Mouse (Mus musculus): ENCODE measurements at regions not wholly inside any gene's neighbourhood (a gene's known extent, or its start where the extent isn't known, plus 50 kb on each side); places are given as distances from the start of the nearest gene placed in this dataset.

DNA sequence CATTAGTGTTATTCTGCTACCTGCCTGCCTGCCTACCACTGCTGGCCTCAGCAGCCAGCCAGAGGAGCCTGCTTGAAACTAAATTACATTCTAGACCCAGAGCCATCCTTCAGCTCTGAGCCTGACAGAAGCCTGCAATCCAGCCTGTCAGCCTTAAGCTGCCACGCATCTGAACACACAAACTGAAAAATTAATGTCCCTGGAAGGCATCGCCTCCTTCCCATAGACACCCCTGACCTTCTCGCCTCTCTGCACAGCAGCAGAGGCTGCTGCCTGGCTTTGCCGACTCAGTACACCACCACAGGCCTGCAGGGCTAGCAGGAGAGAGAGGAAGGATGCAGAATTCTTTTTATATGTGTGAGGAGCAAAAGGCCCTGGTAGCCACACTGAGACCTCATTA is 502.9 kb upstream of the Kdm8 start:
- WGBS: 78% methylated on average over 4 of the region's 4 CpGs
- Histone ChIP-seq H3K36me3 (no peaks in the 10 kb centered on the region), H3K4me1 (no peaks in the 10 kb centered on the region), H3K27ac (no peak overlapping the region), H3K4me3 (no peak overlapping the region), H3K9ac (no peak overlapping the region), H3K27me3 (no peaks in the 10 kb centered on the region), H3K9me3 (no peaks in the 10 kb centered on the region), H3K4me2 (no peak overlapping the region)
- no peak for ATAC-seq (ENCODE audit: insufficient number of reproducible peaks, insufficient read depth, low FRiP score, low TSS enrichment, low read depth)

- no peak for ATAC-seq (ENCODE audit: insufficient number of reproducible peaks, insufficient read depth, low FRiP score, low TSS enrichment, low read depth)
- no peak overlapping the region for H3K27ac ChIP-seq
- H3K36me3 ChIP-seq: no peaks in the 10 kb centered on the region
- H3K9ac ChIP-seq: no peak overlapping the region
- H3K4me1 ChIP-seq: no peaks in the 10 kb centered on the region
- no peaks in the 10 kb centered on the region for H3K27me3 ChIP-seq
- 56% methylated on average over 1 of the region's 1 CpGs for WGBS
- H3K4me2 ChIP-seq: no peak overlapping the region
- H3K4me3 ChIP-seq: no peak overlapping the region
- H3K9me3 ChIP-seq: no peaks in the 10 kb centered on the region
These were observed 498.1 kb upstream of the Kdm8 start for GRCm38 (mm10) chr7:124946424-124946823.

- Histone ChIP-seq H3K4me1 (no peaks in the 10 kb centered on the region), H3K9me3 (no peaks in the 10 kb centered on the region), H3K36me3 (no peaks in the 10 kb centered on the region), H3K27me3 (no peaks in the 10 kb centered on the region), H3K4me3 (no peak overlapping the region), H3K9ac (no peak overlapping the region), H3K27ac (no peak overlapping the region), H3K4me2 (no peak overlapping the region)
- no peak for ATAC-seq (ENCODE audit: insufficient number of reproducible peaks, insufficient read depth, low FRiP score, low TSS enrichment, low read depth)
- WGBS: 82% methylated on average over 6 of the region's 6 CpGs
These were observed 487.1 kb upstream of the Kdm8 start for GRCm38 (mm10) chr7:124957329-124957728.

GRCm38 (mm10) chr7:124974870-124975488 is 469.5 kb upstream of the Kdm8 start:
- 71% methylated on average over 5 of the region's 5 CpGs for WGBS
- H3K27me3 ChIP-seq: no peaks in the 10 kb centered on the region
- H3K9ac ChIP-seq: no peak overlapping the region

DNA sequence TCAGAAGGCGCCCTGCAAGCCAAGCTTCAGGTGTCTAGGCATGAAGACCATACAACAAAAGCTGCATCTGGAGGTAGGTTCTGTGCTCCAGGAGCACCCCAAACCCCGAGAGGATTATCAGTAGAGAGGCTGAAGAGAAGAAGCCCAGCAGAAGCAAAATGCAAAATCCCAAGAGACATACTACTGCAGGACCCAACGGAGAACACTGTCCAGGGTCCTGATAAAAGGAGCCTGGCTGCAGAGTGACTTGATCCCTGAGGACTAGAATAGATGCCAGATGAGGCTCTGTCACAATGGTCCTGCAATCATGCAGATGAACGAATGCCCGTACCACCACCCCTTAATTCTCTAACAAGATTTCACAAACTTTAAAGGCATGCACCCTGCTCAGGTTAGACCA is 455.0 kb upstream of the Kdm8 start:
- no peak for ATAC-seq (ENCODE audit: insufficient number of reproducible peaks, insufficient read depth, low FRiP score, low TSS enrichment, low read depth)
- Histone ChIP-seq H3K36me3 (no peaks in the 10 kb centered on the region), H3K4me1 (no peaks in the 10 kb centered on the region), H3K9me3 (no peaks in the 10 kb centered on the region), H3K4me3 (no peak overlapping the region), H3K4me2 (no peak overlapping the region), H3K27ac (no peak overlapping the region), H3K9ac (no peak overlapping the region), H3K27me3 (no peaks in the 10 kb centered on the region)
- WGBS: 62% methylated on average over 5 of the region's 5 CpGs

More at GRCm38 (mm10) chr7:124974870-124975488, 469.5 kb upstream of the Kdm8 start:
- ATAC-seq (ENCODE audit: insufficient number of reproducible peaks, insufficient read depth, low FRiP score, low TSS enrichment, low read depth): no peak
- H3K4me2 ChIP-seq: no peak overlapping the region
- H3K9me3 ChIP-seq: no peaks in the 10 kb centered on the region
- H3K36me3 ChIP-seq: no peaks in the 10 kb centered on the region
- no peaks in the 10 kb centered on the region for H3K4me1 ChIP-seq
- H3K27ac ChIP-seq: no peak overlapping the region
- no peak overlapping the region for H3K4me3 ChIP-seq

GRCm38 (mm10) chr7:124990695-124991094 is 453.8 kb upstream of the Kdm8 start:
- Histone ChIP-seq H3K4me3 (no peak overlapping the region), H3K9me3 (no peaks in the 10 kb centered on the region), H3K4me1 (no peaks in the 10 kb centered on the region), H3K9ac (no peak overlapping the region), H3K27me3 (no peaks in the 10 kb centered on the region), H3K36me3 (no peaks in the 10 kb centered on the region), H3K27ac (no peak overlapping the region), H3K4me2 (no peak overlapping the region)
- 32% methylated on average over 13 of the region's 13 CpGs for WGBS
- ATAC-seq (ENCODE audit: insufficient number of reproducible peaks, insufficient read depth, low FRiP score, low TSS enrichment, low read depth): no peak

DNA sequence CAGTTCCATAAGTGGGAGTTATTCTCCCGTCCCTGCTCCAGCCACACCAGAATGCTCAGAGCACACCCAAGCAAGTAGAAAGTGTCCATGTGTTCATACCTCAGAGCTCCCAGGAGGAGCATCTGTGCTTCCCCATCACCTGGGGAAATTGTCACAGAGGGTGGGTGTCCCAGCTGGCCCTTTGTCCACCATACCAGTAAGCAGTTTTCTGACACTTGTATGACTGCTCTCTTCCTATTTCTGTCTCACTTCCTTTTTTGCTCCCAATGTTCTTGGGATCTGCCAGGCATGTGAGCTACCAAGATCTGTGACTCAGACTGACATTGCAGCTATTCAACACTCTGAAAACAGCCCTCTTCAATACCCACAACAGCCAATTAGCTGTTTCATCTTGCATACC is 447.9 kb upstream of the Kdm8 start:
- no peaks in the 10 kb centered on the region for H3K9me3 ChIP-seq
- no peak for ATAC-seq (ENCODE audit: insufficient number of reproducible peaks, insufficient read depth, low FRiP score, low TSS enrichment, low read depth)
- H3K36me3 ChIP-seq: no peaks in the 10 kb centered on the region
- H3K27ac ChIP-seq: no peak overlapping the region
- no peak overlapping the region for H3K4me2 ChIP-seq
- no peak overlapping the region for H3K4me3 ChIP-seq
- WGBS: 83% methylated on average over 1 of the region's 1 CpGs
- no peaks in the 10 kb centered on the region for H3K27me3 ChIP-seq
- no peaks in the 10 kb centered on the region for H3K4me1 ChIP-seq
- no peak overlapping the region for H3K9ac ChIP-seq

DNA sequence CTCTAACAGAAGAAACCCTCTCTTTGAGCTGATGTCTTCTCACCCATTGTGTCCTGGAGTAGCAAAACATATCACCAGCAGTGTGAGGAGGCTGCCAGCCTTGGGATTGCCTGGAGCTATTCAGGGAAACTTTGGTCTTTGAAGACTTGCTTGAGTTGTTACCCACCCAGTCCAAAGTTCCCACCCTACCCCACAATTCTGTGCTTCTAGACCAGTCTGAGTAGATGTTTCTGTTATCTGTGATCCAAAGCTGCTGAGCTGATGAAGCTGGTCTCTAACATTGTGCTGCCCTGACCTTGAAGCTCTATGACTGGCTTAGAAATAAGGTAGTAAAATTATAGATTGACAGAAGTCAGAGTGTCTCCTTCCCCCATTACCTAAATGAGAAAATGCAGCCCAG is 443.8 kb upstream of the Kdm8 start:
- Histone ChIP-seq H3K4me1 (no peaks in the 10 kb centered on the region), H3K4me3 (no peak overlapping the region), H3K4me2 (no peak overlapping the region), H3K27ac (no peak overlapping the region), H3K36me3 (no peaks in the 10 kb centered on the region), H3K27me3 (no peaks in the 10 kb centered on the region), H3K9me3 (no peaks in the 10 kb centered on the region), H3K9ac (no peak overlapping the region)
- ATAC-seq (ENCODE audit: insufficient number of reproducible peaks, insufficient read depth, low FRiP score, low TSS enrichment, low read depth): no peak

DNA sequence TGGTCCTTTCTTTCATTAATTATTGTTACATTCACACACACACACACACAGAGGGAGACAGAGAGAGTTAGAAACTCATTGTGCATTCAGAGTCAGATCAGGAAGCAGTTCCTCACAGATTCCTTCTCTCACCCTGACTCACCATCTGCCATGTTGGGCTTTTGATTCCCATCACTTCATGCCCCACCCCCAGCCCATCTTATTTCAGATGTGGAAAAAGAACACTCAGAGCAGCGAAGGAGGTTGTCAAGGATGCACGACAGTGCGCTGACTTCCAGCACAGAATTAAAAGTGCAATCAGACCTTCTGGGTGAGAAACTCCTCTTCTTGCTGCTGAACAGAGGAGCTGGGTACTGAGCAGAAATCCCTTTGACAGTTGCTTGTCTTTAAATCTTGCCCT is 438.8 kb upstream of the Kdm8 start:
- Histone ChIP-seq H3K27me3 (no peaks in the 10 kb centered on the region), H3K27ac (no peak overlapping the region)
- WGBS: 83% methylated on average over 3 of the region's 3 CpGs

DNA sequence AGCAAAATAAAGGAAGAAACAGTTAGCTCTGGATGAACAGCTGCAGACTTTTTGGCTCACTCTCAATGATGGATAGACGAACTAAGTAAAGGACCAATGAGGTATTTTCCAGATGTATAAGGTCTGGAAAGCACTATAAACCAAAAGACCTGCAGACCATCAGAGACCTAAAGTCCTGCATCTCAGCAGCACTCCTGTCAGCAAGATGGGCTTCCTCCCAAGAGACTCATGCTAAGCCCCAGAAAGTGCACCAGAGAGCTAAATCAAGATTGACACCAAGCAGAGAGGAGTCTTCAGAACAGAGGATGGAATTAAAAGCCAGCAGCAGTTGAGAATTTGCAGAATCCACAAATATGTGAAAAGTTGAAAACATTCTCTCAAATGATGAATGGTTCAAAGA is 425.2 kb upstream of the Kdm8 start:
- no peaks in the 10 kb centered on the region for H3K4me1 ChIP-seq
- 71% methylated on average over 1 of the region's 1 CpGs for WGBS
- no peak overlapping the region for H3K4me2 ChIP-seq
- ATAC-seq (ENCODE audit: insufficient number of reproducible peaks, insufficient read depth, low FRiP score, low TSS enrichment, low read depth): no peak
- H3K27ac ChIP-seq: no peak overlapping the region
- H3K9me3 ChIP-seq: no peaks in the 10 kb centered on the region
- H3K9ac ChIP-seq: no peak overlapping the region
- H3K4me3 ChIP-seq: no peak overlapping the region
- H3K36me3 ChIP-seq: no peaks in the 10 kb centered on the region
- no peaks in the 10 kb centered on the region for H3K27me3 ChIP-seq

More for the DNA sequence above, 438.8 kb upstream of the Kdm8 start:
- H3K9ac ChIP-seq: no peak overlapping the region
- H3K4me3 ChIP-seq: no peak overlapping the region
- no peaks in the 10 kb centered on the region for H3K4me1 ChIP-seq
- no peaks in the 10 kb centered on the region for H3K36me3 ChIP-seq
- H3K9me3 ChIP-seq: no peaks in the 10 kb centered on the region
- ATAC-seq (ENCODE audit: insufficient number of reproducible peaks, insufficient read depth, low FRiP score, low TSS enrichment, low read depth): no peak
- H3K4me2 ChIP-seq: no peak overlapping the region

DNA sequence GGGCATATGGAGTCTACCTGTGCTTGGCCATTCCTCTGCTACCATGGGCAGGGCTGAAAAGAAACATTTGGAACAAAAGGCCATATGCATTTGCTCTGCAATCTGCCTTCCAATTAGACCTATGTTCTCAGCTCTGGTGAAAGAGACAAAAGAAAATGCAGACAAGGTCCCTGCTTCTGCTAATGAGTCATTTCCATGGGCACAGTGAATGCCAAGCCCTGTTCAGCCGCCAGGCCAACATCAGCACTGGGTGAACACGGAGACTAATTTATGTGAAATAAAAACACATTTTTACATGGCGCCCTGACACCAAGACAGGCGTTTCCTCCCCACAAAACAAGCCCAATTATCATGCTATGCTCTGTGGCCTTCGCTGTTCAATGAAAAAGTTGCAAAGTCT is 419.5 kb upstream of the Kdm8 start:
- Histone ChIP-seq H3K9me3 (no peaks in the 10 kb centered on the region), H3K36me3 (no peaks in the 10 kb centered on the region), H3K27ac (no peak overlapping the region), H3K27me3 (no peaks in the 10 kb centered on the region), H3K4me2 (no peak overlapping the region), H3K4me3 (no peak overlapping the region), H3K9ac (no peak overlapping the region), H3K4me1 (no peaks in the 10 kb centered on the region)
- ATAC-seq (ENCODE audit: insufficient number of reproducible peaks, insufficient read depth, low FRiP score, low TSS enrichment, low read depth): no peak
- WGBS: 79% methylated on average over 5 of the region's 5 CpGs

DNA sequence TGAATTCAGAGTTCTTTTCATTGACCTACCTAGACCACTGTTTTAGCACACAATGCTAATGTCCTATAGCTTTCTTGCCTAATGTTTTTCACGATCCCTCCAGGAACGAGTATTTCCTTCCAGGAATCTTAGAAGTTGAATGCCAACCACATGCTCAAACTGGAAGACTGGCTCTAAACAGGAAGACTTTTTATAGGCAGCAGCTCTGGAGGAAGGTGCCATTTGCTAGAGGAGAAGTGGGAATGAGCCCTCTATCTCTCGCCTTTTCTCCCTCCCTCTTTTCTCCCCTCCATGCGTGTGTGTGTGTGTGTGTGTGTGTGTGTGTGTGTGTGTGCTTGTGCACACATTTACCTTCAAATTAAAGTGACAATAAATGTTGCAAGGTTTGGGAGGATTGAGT is 410.7 kb upstream of the Kdm8 start:
- ATAC-seq (ENCODE audit: insufficient number of reproducible peaks, insufficient read depth, low FRiP score, low TSS enrichment, low read depth): no peak
- H3K27ac ChIP-seq: no peak overlapping the region
- H3K9me3 ChIP-seq: no peaks in the 10 kb centered on the region
- H3K4me2 ChIP-seq: no peak overlapping the region
- WGBS: 74% methylated on average over 4 of the region's 4 CpGs
- H3K27me3 ChIP-seq: no peaks in the 10 kb centered on the region
- H3K9ac ChIP-seq: no peak overlapping the region
- no peaks in the 10 kb centered on the region for H3K4me1 ChIP-seq
- no peaks in the 10 kb centered on the region for H3K36me3 ChIP-seq
- no peak overlapping the region for H3K4me3 ChIP-seq

DNA sequence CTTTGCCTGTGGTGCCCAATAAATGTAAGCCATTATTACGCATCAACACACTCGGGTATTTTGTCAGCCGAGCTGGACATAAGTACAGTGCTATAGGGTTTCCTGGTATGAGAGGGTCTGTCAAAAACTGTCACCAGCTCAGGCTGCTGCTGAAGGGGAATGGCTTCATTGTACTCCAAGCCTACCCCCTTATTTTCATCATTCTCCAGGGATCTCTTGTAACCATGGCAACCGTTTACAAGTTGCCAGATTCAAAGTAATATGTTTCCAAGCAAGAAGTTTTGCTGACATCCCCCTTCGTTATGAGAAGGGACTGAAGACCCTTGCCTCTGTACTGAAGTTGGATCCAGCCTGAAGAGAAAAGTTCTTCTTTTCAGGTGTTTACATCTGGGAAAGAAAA is 410.3 kb upstream of the Kdm8 start:
- no peak overlapping the region for H3K9ac ChIP-seq
- ATAC-seq (ENCODE audit: insufficient number of reproducible peaks, insufficient read depth, low FRiP score, low TSS enrichment, low read depth): no peak
- no peaks in the 10 kb centered on the region for H3K9me3 ChIP-seq
- no peaks in the 10 kb centered on the region for H3K27me3 ChIP-seq
- no peaks in the 10 kb centered on the region for H3K36me3 ChIP-seq
- no peak overlapping the region for H3K4me3 ChIP-seq
- no peaks in the 10 kb centered on the region for H3K4me1 ChIP-seq
- no peak overlapping the region for H3K27ac ChIP-seq
- H3K4me2 ChIP-seq: no peak overlapping the region
- 79% methylated on average over 5 of the region's 5 CpGs for WGBS

Data from embryonic facial prominence, embryonic 13.5 days (tissue).